Mouse (Mus musculus) embryonic facial prominence, embryonic 13.5 days (tissue): Measurements from ENCODE around the gene Shf. TPM values are rescaled to one million over a fixed set of nuclear protein-coding genes. Genes with fewer than 3 reads are reported as not detected.
"Not testable (repeated sequence)": the region's sequence is repeated elsewhere in the genome, so short reads cannot be mapped to it uniquely, and the experiment has no call there.

ENCODE experiments used
- ATAC-seq: fragments of 200-750 bp; cut with Nextera tagmentation; 2 replicates; pipeline ENCODE4 v1.8.0; 2017; ENCODE audit warnings: low read depth; ENCODE audit not compliant: insufficient number of reproducible peaks, insufficient read depth, low FRiP score, low TSS enrichment
- H3K27ac ChIP-seq: fragments of 300-500 bp; sonication (generic); 2 replicates; pipeline ENCODE4 v1.5.1; 2015; ENCODE audit warnings: moderate library complexity, mild to moderate bottlenecking, inconsistent platforms
- H3K27me3 ChIP-seq: fragments of 300-500 bp; sonication (generic); 2 replicates; pipeline ENCODE4 v1.6.1; 2015; ENCODE audit warnings: mild to moderate bottlenecking, inconsistent platforms
- H3K36me3 ChIP-seq: fragments of 300-500 bp; sonication (generic); 2 replicates; pipeline ENCODE4 v1.6.1; 2015; ENCODE audit warnings: mild to moderate bottlenecking, inconsistent platforms
- H3K4me1 ChIP-seq: fragments of 300-500 bp; sonication (generic); 2 replicates; pipeline ENCODE4 v1.6.1; 2015; ENCODE audit warnings: inconsistent platforms
- H3K4me2 ChIP-seq: fragments of 300-500 bp; sonication (generic); 2 replicates; pipeline ENCODE4 v1.6.1; 2015; ENCODE audit warnings: moderate library complexity, mild to moderate bottlenecking, inconsistent platforms
- H3K4me3 ChIP-seq: fragments of 300-500 bp; sonication (generic); 2 replicates; pipeline ENCODE4 v1.5.1; 2015; ENCODE audit warnings: mild to moderate bottlenecking, inconsistent platforms
- H3K9ac ChIP-seq: fragments of 300-500 bp; sonication (generic); 2 replicates; pipeline ENCODE4 v1.6.1; 2015; ENCODE audit warnings: mild to moderate bottlenecking, inconsistent platforms
- H3K9me3 ChIP-seq: fragments of 300-500 bp; sonication (generic); 2 replicates; pipeline ENCODE4 v1.6.1; 2016; ENCODE audit warnings: inconsistent platforms
- WGBS: fragments of 180-500 bp; shearing (Covaris S2); methylation state at CpG from one replicate; pipeline ENCODE4 v1.1.7; 2015; ENCODE audit warnings: mixed read lengths; 5-methylcytosine and 5-hydroxymethylcytosine counted together
- polyA plus RNA-seq: library from polyadenylated mRNA; unstranded; fragments of >200 nt; fragmentation: Nextera tagmentation; extraction: Ambion mirVana; gene quantifications from 2 replicates; pipeline ENCODE4 v1.2.1, GENCODE M21; 2015

Gene Shf
- polyA plus RNA-seq, 1 experiment from 2014 or later, result 6.6 TPM

- Histone ChIP-seq H3K27me3 (no peaks in the 10 kb centered on the region; the same call in 1 of the 2 replicates), H3K4me2 (peak overlapping the region; percentile 41), H3K9me3 (no peaks in the 10 kb centered on the region), H3K4me3 (no peak overlapping the region), H3K36me3 (no peaks in the 10 kb centered on the region), H3K9ac (no peak overlapping the region), H3K4me1 (peaks cover 6% of the 10 kb centered on the region; the same call in 1 of the 2 replicates), H3K27ac (no peak overlapping the region)
- no peak for ATAC-seq
- 62% methylated on average over 21 of the region's 21 CpGs for WGBS
These were observed 31.7 kb downstream of the Shf start for GRCm38 (mm10) chr2:122337291-122337690.

GRCm38 (mm10) chr2:122334170-122334569, 34.8 kb downstream of the Shf start:
- no peak overlapping the region for H3K27ac ChIP-seq
- ATAC-seq, result no peak

GRCm38 (mm10) chr2:122332222-122332621, 36.7 kb downstream of the Shf start:
- H3K27ac ChIP-seq, result no peak overlapping the region
- H3K9ac ChIP-seq, result no peak overlapping the region
- no peaks in the 10 kb centered on the region for H3K27me3 ChIP-seq
- 0 out of 2 replicates have a peak, but pooled peaks cover 2% of the 10 kb centered on the region for H3K4me1 ChIP-seq
- no peak overlapping the region for H3K4me2 ChIP-seq
- no peaks in the 10 kb centered on the region for H3K36me3 ChIP-seq
- no peak for ATAC-seq
- H3K9me3 ChIP-seq, result no peaks in the 10 kb centered on the region
- WGBS, result 72% methylated on average over 3 of the region's 3 CpGs
- no peak overlapping the region for H3K4me3 ChIP-seq

More at GRCm38 (mm10) chr2:122334170-122334569, 34.8 kb downstream of the Shf start:
- no peak overlapping the region for H3K4me2 ChIP-seq
- H3K9me3 ChIP-seq, result no peaks in the 10 kb centered on the region
- H3K4me1 ChIP-seq, result 0 out of 2 replicates have a peak, but pooled peaks cover 6% of the 10 kb centered on the region
- H3K4me3 ChIP-seq, result no peak overlapping the region
- WGBS, result 49% methylated on average over 3 of the region's 3 CpGs
- no peak overlapping the region for H3K9ac ChIP-seq
- no peaks in the 10 kb centered on the region; the same call in 1 of the 2 replicates for H3K27me3 ChIP-seq
- H3K36me3 ChIP-seq, result no peaks in the 10 kb centered on the region

- H3K27ac ChIP-seq, H3K27me3 ChIP-seq, H3K4me2 ChIP-seq, H3K4me3 ChIP-seq, ATAC-seq, H3K9me3 ChIP-seq, H3K9ac ChIP-seq, H3K36me3 ChIP-seq, H3K4me1 ChIP-seq: not testable (repeated sequence)
- 83% methylated on average over 6 of the region's 6 CpGs for WGBS
These were observed 38.6 kb downstream of the Shf start for GRCm38 (mm10) chr2:122330317-122330716.

- H3K9ac ChIP-seq, result no peak overlapping the region
- H3K27ac ChIP-seq, result no peak overlapping the region
- H3K36me3 ChIP-seq, result no peaks in the 10 kb centered on the region
- H3K9me3 ChIP-seq, result no peaks in the 10 kb centered on the region
- no peak overlapping the region for H3K4me2 ChIP-seq
- no peak for ATAC-seq
- H3K27me3 ChIP-seq, result no peaks in the 10 kb centered on the region
- 65% methylated on average over 3 of the region's 3 CpGs for WGBS
- H3K4me1 ChIP-seq, result no peaks in the 10 kb centered on the region
- no peak overlapping the region for H3K4me3 ChIP-seq
These were observed 41.0 kb downstream of the Shf start for GRCm38 (mm10) chr2:122327986-122328385.

- Histone ChIP-seq H3K9ac (no peak overlapping the region), H3K9me3 (no peaks in the 10 kb centered on the region), H3K27me3 (no peaks in the 10 kb centered on the region), H3K4me3 (no peak overlapping the region), H3K36me3 (no peaks in the 10 kb centered on the region), H3K4me2 (no peak overlapping the region), H3K4me1 (no peaks in the 10 kb centered on the region), H3K27ac (no peak overlapping the region)
- no peak for ATAC-seq
- 49% methylated on average over 2 of the region's 2 CpGs for WGBS
These were observed 43.6 kb downstream of the Shf start for GRCm38 (mm10) chr2:122325361-122325760.

- ATAC-seq, result no peak
- no peaks in the 10 kb centered on the region for H3K36me3 ChIP-seq
- H3K4me3 ChIP-seq, result no peak overlapping the region
- H3K27me3 ChIP-seq, result no peaks in the 10 kb centered on the region
- H3K4me2 ChIP-seq, result no peak overlapping the region
- no peaks in the 10 kb centered on the region for H3K9me3 ChIP-seq
- H3K4me1 ChIP-seq, result no peaks in the 10 kb centered on the region
- H3K27ac ChIP-seq, result no peak overlapping the region
- 80% methylated on average over 3 of the region's 3 CpGs for WGBS
- no peak overlapping the region for H3K9ac ChIP-seq
These were observed 44.4 kb downstream of the Shf start for GRCm38 (mm10) chr2:122324586-122324985.

- no peaks in the 10 kb centered on the region for H3K9me3 ChIP-seq
- H3K27me3 ChIP-seq, result no peaks in the 10 kb centered on the region
- no peak overlapping the region for H3K4me3 ChIP-seq
- no peak overlapping the region for H3K9ac ChIP-seq
- no peak overlapping the region for H3K27ac ChIP-seq
- no peak overlapping the region for H3K4me2 ChIP-seq
- ATAC-seq, result no peak
- WGBS, result 60% methylated on average over 3 of the region's 3 CpGs
- no peaks in the 10 kb centered on the region for H3K36me3 ChIP-seq
- no peaks in the 10 kb centered on the region for H3K4me1 ChIP-seq
These were observed 45.0 kb downstream of the Shf start for GRCm38 (mm10) chr2:122323960-122324359.

- H3K27me3 ChIP-seq, result peaks cover 45% of the 10 kb centered on the region
- 81% methylated on average over 4 of the region's 4 CpGs for WGBS
- peaks cover 15% of the 10 kb centered on the region for H3K4me1 ChIP-seq
- no peaks in the 10 kb centered on the region for H3K36me3 ChIP-seq
- H3K9me3 ChIP-seq, result no peaks in the 10 kb centered on the region
- H3K4me2 ChIP-seq, result no peak overlapping the region
- ATAC-seq, result no peak
- H3K27ac ChIP-seq, result no peak overlapping the region
- no peak overlapping the region for H3K4me3 ChIP-seq
- no peak overlapping the region for H3K9ac ChIP-seq
These were observed 51.6 kb downstream of the Shf start for GRCm38 (mm10) chr2:122317384-122317783.

GRCm38 (mm10) chr2:122315372-122315771, 53.6 kb downstream of the Shf start, which contains the start of gene Duox1:
TSS of gene Duox1 (plus strand) at chr2:122315672.
- H3K4me2 ChIP-seq, result no peak within 1 kb of the TSS
- no peaks in the 10 kb centered on the region for H3K36me3 ChIP-seq
- H3K27ac ChIP-seq, result no peak within 1 kb of the TSS
- ATAC-seq, result no peak
- no peak within 1 kb of the TSS for H3K9ac ChIP-seq
- H3K4me1 ChIP-seq, result peaks cover 15% of the 10 kb centered on the region
- H3K4me3 ChIP-seq, result no peak within 1 kb of the TSS
- no peaks in the 10 kb centered on the region for H3K9me3 ChIP-seq
- 88% methylated on average over 7 of the region's 7 CpGs for WGBS
- H3K27me3 ChIP-seq, result peaks cover 63% of the 10 kb centered on the region

GRCm38 (mm10) chr2:122313536-122313935, 55.4 kb downstream of the Shf start, which contains the start of gene Duoxa1:
TSS of gene Duoxa1 (minus strand) at chr2:122313730.
- WGBS, result 3% methylated on average over 24 of the region's 24 CpGs

GRCm38 (mm10) chr2:122312722-122313417, 56.1 kb downstream of the Shf start:
- Histone ChIP-seq H3K4me1 (peaks cover 15% of the 10 kb centered on the region), H3K27me3 (peaks cover 73% of the 10 kb centered on the region), H3K4me2 (peak overlapping the region; percentile 66), H3K36me3 (no peaks in the 10 kb centered on the region), H3K9ac (peak overlapping the region; percentile 32; the same call in 1 of the 2 replicates), H3K9me3 (no peaks in the 10 kb centered on the region), H3K4me3 (peak overlapping the region; percentile 33), H3K27ac (no peak overlapping the region)
- no peak for ATAC-seq
- WGBS, result 4% methylated on average over 27 of the region's 27 CpGs

More at GRCm38 (mm10) chr2:122313536-122313935, 55.4 kb downstream of the Shf start, which contains the start of gene Duoxa1:
- H3K4me1 ChIP-seq, result peaks cover 15% of the 10 kb centered on the region
- H3K27me3 ChIP-seq, result peaks cover 74% of the 10 kb centered on the region
- no peaks in the 10 kb centered on the region for H3K9me3 ChIP-seq
- 0 out of 2 replicates have a peak, but pooled peaks have one; percentile 40 for ATAC-seq
- H3K9ac ChIP-seq, result peak within 1 kb of the TSS; percentile 32
- no peak within 1 kb of the TSS for H3K27ac ChIP-seq
- no peaks in the 10 kb centered on the region for H3K36me3 ChIP-seq
- H3K4me2 ChIP-seq, result peak within 1 kb of the TSS; percentile 66
- H3K4me3 ChIP-seq, result peak within 1 kb of the TSS; percentile 33
